Mouse (Mus musculus) stomach, postnatal 0 days (tissue): ENCODE measurements around the gene Ap1m1. TPM values are rescaled to one million over a fixed set of nuclear protein-coding genes. Genes with fewer than 3 reads are reported as not detected.

ENCODE experiments used
- ATAC-seq: fragments of 200-750 bp; cut with Nextera tagmentation; 2 replicates; pipeline ENCODE4 v1.8.0; 2017; ENCODE audit not compliant: low FRiP score, low TSS enrichment
- DNase-seq: peaks from one replicate; pipeline ENCODE4 v3.0.0-alpha.2; 2016; ENCODE audit warnings: low spot score
- H3K27ac ChIP-seq: fragments of 300-500 bp; sonication (generic); replicated peaks from 2 replicates; pipeline ENCODE4 v1.5.1; 2014; ENCODE audit warnings: mild to moderate bottlenecking, control low read depth
- H3K27me3 ChIP-seq: fragments of 300-500 bp; sonication (generic); 2 replicates; pipeline ENCODE4 v1.6.1; 2014; ENCODE audit warnings: low read length; ENCODE audit not compliant: control insufficient read depth, insufficient read depth
- H3K36me3 ChIP-seq: fragments of 300-500 bp; sonication (generic); 2 replicates; pipeline ENCODE4 v1.6.1; 2014; ENCODE audit warnings: low read length, mixed read lengths; ENCODE audit not compliant: control insufficient read depth, insufficient read depth
- H3K4me1 ChIP-seq: fragments of 300-500 bp; sonication (generic); replicated peaks from 2 replicates; pipeline ENCODE4 v1.6.1; 2014; ENCODE audit warnings: antibody characterized with exemption; ENCODE audit not compliant: control insufficient read depth, insufficient read depth
- H3K4me2 ChIP-seq: fragments of 300-500 bp; sonication (generic); replicated peaks from 2 replicates; pipeline ENCODE4 v1.6.1; 2014; ENCODE audit warnings: low read depth, mild to moderate bottlenecking, control low read depth, moderate library complexity
- H3K4me3 ChIP-seq: fragments of 300-500 bp; sonication (generic); 2 replicates; pipeline ENCODE4 v1.5.1; 2014; ENCODE audit warnings: low read depth, low read length, control low read depth
- H3K9ac ChIP-seq: fragments of 300-500 bp; sonication (generic); 2 replicates; pipeline ENCODE4 v1.6.1; 2014; ENCODE audit warnings: mild to moderate bottlenecking, low read length, control low read depth, mixed read lengths
- H3K9me3 ChIP-seq: fragments of 300-500 bp; sonication (generic); 2 replicates; pipeline ENCODE4 v1.6.1; 2016; ENCODE audit warnings: low read length; ENCODE audit not compliant: control insufficient read depth
- CTCF ChIP-seq: IDR thresholded peaks from 2 replicates; pipeline ENCODE4 v1.5.1; 2016; ENCODE audit warnings: antibody characterized with exemption, low read depth, mild to moderate bottlenecking, moderate library complexity
- EP300 ChIP-seq: optimal IDR thresholded peaks from 2 replicates; pipeline ENCODE3; 2016; ENCODE audit warnings: antibody characterized with exemption
- WGBS: fragments of 180-500 bp; shearing (Covaris S2); extraction: QIAGEN DNeasy Blood & Tissue Kit; methylation state at CpG from one replicate; pipeline ENCODE4 v1.1.7; 2014; 5-methylcytosine and 5-hydroxymethylcytosine counted together
- polyA plus RNA-seq: library from polyadenylated mRNA; unstranded; fragments of >200 nt; fragmentation: Nextera tagmentation; extraction: Ambion mirVana; gene quantifications from 2 replicates; pipeline ENCODE4 v1.2.1, GENCODE M21; 2015

Gene Ap1m1
- polyA plus RNA-seq, 1 experiment from 2014 or later: 38.2 TPM

DNA sequence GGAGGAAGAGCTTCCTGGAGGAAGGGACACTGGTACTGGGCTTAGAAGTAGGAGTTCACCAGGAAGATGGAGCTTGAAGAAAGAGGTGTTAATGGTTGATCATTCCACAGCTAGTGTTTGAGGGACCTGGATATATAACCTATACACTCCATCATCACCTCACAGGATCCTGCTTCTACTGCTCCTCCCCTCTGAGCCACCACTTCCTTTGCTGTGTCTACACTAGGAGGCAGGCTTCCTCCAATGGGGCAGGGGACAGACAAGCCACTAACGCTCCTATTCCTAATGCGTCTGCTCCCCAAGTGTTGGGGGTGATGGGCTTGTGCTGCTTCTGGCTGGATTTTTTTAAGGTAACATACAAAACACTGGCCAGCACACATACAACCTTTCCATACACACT, 29.1 kb upstream of the Ap1m1 start:
- DNase-seq (no peak), ATAC-seq (no peak)
- no peaks in the 10 kb centered on the region for H3K4me1 ChIP-seq
- 58% methylated on average over 2 of the region's 2 CpGs for WGBS
- no peaks in the 10 kb centered on the region for H3K9me3 ChIP-seq
- H3K4me2 ChIP-seq: no peak overlapping the region
- H3K36me3 ChIP-seq: no peaks in the 10 kb centered on the region
- no peaks in the 10 kb centered on the region for H3K27me3 ChIP-seq
- no peak overlapping the region for H3K27ac ChIP-seq
- TF ChIP-seq CTCF (0 out of 2 replicates have a peak, but pooled peaks have one; percentile 20), EP300 (no peak)
- H3K4me3 ChIP-seq: no peak overlapping the region
- H3K9ac ChIP-seq: no peak overlapping the region

DNA sequence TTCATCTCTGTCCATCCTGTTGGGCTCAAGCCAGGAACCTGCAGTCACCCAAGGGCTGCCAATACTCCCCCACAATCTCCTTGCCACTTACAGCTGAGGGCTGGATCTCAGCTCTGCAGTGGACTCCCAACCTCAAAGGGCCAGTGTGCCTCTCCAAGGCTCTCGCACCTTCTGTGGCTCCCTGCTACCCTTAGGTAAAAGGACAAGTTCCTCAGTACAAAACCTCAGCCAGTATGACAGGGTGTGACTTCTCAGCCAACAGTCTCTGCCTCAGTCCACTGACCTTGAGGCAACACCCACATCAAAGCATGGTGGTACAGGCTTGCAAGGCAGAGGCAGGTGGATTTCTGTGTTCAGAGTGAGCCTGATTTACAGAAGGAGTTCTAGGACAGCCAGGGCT, 28.0 kb upstream of the Ap1m1 start:
- Histone ChIP-seq H3K27me3 (no peaks in the 10 kb centered on the region), H3K4me1 (no peaks in the 10 kb centered on the region), H3K9ac (no peak overlapping the region), H3K36me3 (no peaks in the 10 kb centered on the region), H3K9me3 (no peaks in the 10 kb centered on the region), H3K27ac (no peak overlapping the region), H3K4me3 (no peak overlapping the region), H3K4me2 (no peak overlapping the region)
- WGBS: 73% methylated on average over 1 of the region's 1 CpGs
- DNase-seq (no peak), ATAC-seq (no peak)
- no peak for TF ChIP-seq CTCF
- TF ChIP-seq EP300: no peak

DNA sequence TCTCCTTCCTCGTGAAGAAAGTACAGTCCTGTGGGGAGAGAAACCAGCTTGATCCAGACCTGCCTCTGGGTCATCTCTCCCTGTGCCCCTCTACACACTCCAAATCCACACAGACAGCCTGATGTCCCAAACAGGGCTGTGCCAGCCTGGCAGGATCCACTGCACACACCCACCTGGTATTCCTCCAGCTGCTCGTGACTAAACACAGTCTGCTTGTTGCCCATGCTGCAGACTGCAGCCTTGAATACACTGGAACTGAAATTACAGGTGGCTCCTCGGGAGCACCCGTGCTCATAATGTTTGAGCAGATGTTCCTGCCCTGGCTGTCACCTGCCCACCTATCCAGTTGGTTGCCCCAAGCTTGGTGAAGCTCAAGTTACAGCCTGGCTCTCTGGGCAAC, 27.1 kb upstream of the Ap1m1 start, which contains the start of gene Cib3:
Gene Cib3 (minus strand): TSS at position 87 of the 400 bp plus-strand sequence.
- H3K9me3 ChIP-seq: no peaks in the 10 kb centered on the region
- no peak within 1 kb of the TSS for H3K4me2 ChIP-seq
- H3K27me3 ChIP-seq: no peaks in the 10 kb centered on the region
- TF ChIP-seq CTCF: no peak
- no peak for TF ChIP-seq EP300
- 39% methylated on average over 4 of the region's 4 CpGs for WGBS
- H3K4me1 ChIP-seq: no peaks in the 10 kb centered on the region
- ATAC-seq (no peak), DNase-seq (no peak)
- no peak within 1 kb of the TSS for H3K4me3 ChIP-seq
- H3K36me3 ChIP-seq: no peaks in the 10 kb centered on the region
- no peak within 1 kb of the TSS for H3K9ac ChIP-seq
- H3K27ac ChIP-seq: no peak within 1 kb of the TSS

DNA sequence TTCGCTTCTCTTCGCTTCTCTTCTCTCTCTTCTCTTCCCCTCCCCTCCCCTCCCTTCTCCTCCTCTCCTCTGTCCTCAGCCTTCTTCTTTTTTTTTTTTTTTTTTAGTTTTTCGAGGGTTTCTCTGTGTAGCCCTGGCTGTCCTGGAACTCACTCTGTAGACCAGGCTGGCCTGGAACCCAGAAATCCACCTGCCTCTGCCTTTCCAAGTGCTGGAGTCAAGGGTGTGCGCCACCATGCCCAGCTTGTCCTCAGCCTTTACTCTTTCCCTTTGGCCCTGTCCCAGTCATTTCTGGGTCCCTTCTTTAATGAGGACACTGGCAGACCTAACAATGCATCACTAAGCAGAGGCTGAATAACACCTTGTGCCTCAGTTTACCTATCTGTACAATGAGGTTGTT, 26.3 kb upstream of the Ap1m1 start, which contains the start of gene Gm11034:
Gene Gm11034 (minus strand): TSS at position 101 of the 400 bp plus-strand sequence.
- WGBS: 74% methylated on average over 4 of the region's 4 CpGs
- DNase-seq: no peak
- no peaks in the 10 kb centered on the region for H3K27me3 ChIP-seq
- no peaks in the 10 kb centered on the region for H3K4me1 ChIP-seq
- ATAC-seq: no peak
- H3K9ac ChIP-seq: no peak within 1 kb of the TSS
- no peaks in the 10 kb centered on the region for H3K9me3 ChIP-seq
- no peak within 1 kb of the TSS for H3K4me3 ChIP-seq
- no peak for TF ChIP-seq EP300
- TF ChIP-seq CTCF: no peak
- no peak within 1 kb of the TSS for H3K4me2 ChIP-seq
- H3K27ac ChIP-seq: no peak within 1 kb of the TSS
- H3K36me3 ChIP-seq: no peaks in the 10 kb centered on the region

DNA sequence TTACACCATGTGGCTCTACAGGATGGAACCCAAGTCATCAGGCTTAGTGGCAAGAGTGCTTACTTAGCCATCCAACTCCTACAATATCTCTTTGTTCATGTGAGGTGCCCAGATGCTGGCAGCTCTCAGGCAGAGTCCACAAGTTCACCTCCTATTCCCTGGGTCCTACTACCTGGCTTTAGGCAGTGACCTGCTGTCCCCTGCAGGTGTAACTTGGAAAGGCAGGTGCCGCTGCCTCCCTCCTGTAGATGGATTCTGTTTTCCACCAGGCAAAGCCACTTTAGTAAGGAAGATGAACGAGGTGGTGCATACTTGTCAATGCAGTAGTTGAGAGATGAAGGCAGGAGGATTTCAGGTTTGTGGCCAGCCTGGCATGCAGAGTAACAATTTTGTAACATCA, 24.8 kb upstream of the Ap1m1 start:
- Histone ChIP-seq H3K4me3 (no peak overlapping the region), H3K27me3 (no peaks in the 10 kb centered on the region), H3K9me3 (no peaks in the 10 kb centered on the region), H3K4me1 (no peaks in the 10 kb centered on the region), H3K36me3 (no peaks in the 10 kb centered on the region), H3K27ac (no peak overlapping the region), H3K4me2 (no peak overlapping the region), H3K9ac (no peak overlapping the region)
- peak; percentile 71 for DNase-seq
- TF ChIP-seq EP300 (no peak), CTCF (peak; percentile 79)
- 43% methylated on average over 2 of the region's 2 CpGs for WGBS
- peak; percentile 35; the same call in 1 of the 2 replicates for ATAC-seq

DNA sequence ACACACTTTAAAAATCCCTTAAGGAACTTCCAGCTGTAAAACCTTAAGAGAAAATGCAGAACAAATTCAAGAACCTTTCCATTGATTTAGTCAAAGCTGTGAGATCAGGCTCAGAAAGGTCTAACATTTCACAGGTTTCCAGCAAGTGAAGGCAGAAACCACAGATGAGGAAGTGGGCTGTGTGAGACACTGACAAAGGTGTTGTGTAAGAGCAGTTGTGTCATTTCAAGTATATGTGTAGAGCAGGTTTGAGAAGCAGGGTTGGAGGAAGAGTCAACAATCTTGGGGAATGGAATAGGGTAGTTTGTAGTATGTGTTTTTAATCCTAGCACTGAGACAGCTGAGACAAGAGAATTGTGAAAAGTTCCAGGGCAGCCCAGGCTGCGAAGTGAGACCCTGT, 23.9 kb upstream of the Ap1m1 start:
- no peak for TF ChIP-seq CTCF
- TF ChIP-seq EP300: no peak
- no peaks in the 10 kb centered on the region for H3K36me3 ChIP-seq
- DNase-seq (no peak), ATAC-seq (no peak)
- no peak overlapping the region for H3K27ac ChIP-seq
- no peak overlapping the region for H3K4me2 ChIP-seq
- H3K4me3 ChIP-seq: no peak overlapping the region
- H3K27me3 ChIP-seq: no peaks in the 10 kb centered on the region
- 50% methylated on average over 1 of the region's 1 CpGs for WGBS
- H3K9me3 ChIP-seq: no peaks in the 10 kb centered on the region
- H3K9ac ChIP-seq: no peak overlapping the region
- no peaks in the 10 kb centered on the region; the same call in 1 of the 2 replicates for H3K4me1 ChIP-seq
